Mouse (Mus musculus) MEL-GATA-1-ER (cell line): ENCODE measurements around the gene Nlgn1.
"Not testable (repeated sequence)": the region's sequence is repeated elsewhere in the genome, so short reads cannot be mapped to it uniquely, and the experiment has no call there.

Experiments used
- DNase-seq: peaks from one replicate; pipeline ENCODE4 v3.0.0-alpha.2; 2012; ENCODE audit warnings: low read depth; ENCODE audit errors: extremely low read depth

The Nlgn1 gene

DNA sequence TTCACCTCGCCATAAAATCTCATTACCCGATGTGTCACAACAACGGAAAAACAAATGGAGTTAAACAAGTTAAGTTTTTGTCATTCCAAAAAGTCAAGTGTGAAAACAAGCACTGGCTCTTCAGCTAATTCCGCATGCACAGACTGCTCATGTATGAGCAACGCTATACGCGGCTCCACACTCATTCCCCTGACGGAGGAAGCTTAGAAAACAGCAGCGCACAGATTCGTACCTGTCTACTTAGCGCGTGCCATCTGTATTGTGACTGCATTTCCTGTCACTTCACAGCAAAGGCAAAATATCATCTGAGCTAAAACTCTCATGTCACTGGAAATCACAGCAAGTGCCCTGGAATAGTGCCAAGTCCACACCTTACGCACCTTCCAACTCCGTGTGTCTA is 674.3 kb downstream of the Nlgn1 start:
- no peak for DNase-seq

DNA sequence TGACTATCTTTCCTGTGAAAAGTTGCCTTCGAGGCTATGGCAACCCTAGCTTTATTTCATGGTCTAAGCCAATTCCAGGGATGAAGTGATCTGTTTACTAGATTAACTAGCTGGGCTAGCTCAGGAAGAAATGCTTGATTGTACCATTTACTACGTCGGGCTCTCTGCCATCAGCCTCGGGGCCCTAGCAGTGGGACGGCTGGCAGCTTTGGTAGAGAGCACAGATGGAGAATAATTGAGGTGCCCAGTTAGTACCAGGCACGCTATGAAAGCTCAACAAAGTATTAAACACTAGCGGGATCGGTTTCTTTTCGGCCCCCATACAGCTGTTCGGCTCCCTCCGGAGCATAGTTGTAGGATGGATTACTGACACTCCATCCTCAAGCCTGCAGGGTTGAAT is 675.2 kb downstream of the Nlgn1 start:
- no peak for DNase-seq

DNA sequence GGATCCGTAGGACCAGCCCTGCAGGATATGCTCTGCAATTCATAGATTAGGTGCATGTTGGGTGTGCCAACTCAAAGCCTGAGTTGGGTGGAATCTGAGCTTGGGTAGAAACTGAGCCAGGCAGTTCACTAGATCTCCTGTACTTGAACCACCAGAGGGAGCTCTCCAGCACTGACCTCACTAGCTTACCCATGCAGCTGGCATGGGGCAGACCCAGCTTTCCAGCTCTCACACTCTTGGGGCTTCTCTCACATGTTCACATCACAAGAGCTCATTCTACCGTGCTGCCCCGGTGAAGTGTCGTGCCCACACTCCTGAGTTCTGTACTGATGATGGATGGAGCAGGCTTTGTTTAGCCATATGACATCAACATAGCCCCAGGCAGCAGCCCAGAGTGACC is 679.2 kb downstream of the Nlgn1 start:
- peak; percentile 13 for DNase-seq

DNA sequence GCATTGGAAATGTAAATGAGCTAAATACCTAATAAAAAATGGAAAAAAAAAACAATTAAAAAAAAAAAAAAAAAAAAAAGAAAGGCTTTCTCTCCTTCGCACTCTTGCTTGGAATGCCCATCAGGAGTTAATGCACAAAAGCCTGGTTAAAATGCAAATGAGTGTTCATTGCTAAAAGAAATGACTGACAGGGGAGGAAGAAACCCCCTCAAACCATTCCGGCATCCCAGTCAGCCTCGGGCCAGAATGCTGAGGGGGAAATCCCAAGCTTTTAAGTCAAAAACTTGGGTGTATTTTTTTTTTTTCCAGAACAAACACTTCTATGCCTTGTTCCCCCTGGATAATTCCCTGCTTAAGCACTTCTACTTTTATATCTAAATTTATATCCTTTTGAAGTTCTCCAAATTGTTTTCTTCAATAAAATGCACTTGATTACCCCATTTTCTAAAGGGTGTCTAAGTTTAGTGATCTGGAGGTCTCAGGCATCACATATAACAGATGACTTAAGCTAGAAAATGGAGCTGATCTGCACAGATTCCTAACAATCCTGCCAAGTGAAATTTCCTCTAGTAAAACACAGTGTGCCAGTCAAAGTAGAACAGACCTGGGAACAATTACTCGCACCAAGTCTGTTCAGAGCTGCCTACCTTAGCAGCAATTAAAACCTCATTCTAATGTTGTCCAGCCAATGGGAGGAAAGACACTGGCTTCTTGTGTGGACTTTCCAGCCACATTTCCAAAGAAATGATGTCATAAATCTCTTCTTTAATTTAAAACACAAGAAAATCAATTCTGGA is 686.2 kb downstream of the Nlgn1 start:
- no peak for DNase-seq

DNA sequence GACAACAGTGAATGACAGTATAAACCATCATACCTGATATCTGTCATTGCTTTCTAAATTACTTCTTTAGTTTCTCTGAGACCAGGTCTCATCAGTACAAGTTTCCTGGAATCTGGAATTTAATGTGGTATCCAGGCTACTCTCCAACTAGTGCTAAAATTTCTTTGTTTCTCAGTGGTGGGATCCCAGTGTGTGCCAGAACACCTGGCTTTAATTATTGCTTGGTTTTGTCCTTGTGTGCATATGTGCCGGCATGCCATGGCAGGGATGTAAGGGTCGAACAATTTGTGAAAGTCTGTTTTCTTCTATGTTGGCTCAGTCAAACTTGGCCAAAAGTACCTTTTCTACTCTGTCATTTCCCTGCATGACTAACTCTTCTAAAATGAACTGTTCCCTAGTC is 703.1 kb downstream of the Nlgn1 start:
- no peak for DNase-seq

DNA sequence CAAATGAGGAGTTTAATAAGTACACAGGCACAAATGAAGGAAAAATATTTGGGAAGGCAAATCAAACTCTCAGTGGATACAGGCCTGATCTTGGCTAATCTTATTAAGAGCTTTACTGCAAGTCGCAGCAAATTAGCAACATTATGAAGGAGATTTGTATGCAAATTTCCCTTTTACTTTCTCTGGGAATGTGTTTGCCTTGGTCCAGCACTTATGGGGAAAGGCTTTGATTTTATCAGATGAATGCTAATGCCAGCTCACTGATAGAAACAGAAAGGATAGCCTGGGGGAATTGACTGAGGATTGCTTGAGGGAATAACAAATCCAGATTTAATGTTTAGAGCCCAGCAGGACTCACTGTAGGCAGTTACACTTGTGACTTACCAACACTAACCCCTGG is 725.7 kb downstream of the Nlgn1 start:
- no peak for DNase-seq

DNA sequence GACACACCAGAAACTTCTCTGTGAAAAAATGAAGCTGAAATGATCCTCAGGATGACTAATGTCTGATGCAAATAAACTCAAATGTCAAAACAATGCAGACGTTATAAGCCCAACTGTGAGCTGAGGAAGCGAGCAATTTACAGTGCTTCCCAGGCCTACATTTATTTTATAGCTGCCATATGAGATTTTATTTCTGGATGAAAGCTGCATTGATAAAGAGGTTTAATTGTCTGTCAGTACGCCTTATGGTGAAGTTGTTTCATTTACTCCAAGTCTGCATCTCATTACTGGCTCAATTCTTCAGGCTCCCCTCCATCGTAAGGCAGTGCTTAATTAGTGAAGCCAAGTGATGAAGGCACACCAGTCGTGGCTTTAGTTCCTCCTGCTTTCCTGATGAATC is 734.7 kb downstream of the Nlgn1 start:
- no peak for DNase-seq

DNA sequence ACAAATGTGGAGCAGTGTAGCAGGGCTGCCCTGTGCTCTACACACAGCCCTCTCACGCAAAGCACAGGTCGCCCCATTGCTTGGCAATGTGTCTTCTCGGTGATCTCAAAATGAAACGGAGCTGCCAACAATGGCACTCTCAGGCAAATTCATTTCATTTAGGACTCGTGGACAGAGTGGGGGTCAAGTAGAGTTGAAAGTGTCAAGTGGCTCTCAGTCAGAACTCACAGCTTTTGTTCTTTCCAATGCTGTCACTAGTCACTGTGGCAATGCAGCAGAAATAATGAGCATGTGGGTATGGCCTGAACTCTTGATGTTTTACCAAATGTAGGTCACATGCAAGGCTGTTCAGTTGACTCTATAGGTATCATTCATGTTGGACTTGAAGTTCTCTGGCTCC is 756.7 kb downstream of the Nlgn1 start:
- DNase-seq = no peak

DNA sequence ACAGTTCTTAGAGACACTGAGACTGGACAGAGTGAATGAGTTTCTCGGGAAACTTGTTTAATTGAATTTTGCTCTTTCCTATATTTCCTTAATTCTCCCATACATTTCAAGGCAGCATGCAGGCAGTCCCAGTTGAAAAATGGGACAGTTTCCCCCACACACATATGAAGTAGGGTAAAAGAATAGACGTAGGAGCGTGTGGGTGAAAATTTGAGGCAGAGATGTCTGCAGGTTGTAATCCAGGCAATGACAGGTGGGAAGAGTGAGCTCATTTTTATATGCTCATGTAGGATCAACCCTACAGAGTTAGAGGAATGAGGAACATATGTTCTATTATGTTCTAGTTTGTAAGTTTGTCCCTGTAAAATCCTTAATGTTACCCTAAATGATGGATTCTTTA is 757.4 kb downstream of the Nlgn1 start:
- no peak for DNase-seq

DNA sequence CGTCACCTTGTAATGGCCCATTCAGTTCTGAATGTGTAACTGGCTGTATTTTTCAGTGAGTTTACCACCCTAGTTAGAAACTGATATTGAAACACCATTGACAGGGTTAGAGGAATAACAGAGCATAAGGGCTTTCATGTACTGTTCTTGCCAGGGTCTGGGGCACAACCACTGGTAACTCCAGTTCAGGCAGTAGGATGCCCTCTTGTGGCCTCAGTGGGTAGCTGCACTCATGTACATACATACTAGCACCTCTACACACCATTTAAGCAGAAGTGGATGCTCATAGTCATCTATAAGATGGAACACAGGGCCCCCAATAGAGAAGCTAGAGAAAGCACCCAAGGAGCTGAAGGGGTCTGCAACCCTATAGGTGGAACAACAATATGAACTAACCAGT is 773.7 kb downstream of the Nlgn1 start:
- DNase-seq = peak; percentile 4

DNA sequence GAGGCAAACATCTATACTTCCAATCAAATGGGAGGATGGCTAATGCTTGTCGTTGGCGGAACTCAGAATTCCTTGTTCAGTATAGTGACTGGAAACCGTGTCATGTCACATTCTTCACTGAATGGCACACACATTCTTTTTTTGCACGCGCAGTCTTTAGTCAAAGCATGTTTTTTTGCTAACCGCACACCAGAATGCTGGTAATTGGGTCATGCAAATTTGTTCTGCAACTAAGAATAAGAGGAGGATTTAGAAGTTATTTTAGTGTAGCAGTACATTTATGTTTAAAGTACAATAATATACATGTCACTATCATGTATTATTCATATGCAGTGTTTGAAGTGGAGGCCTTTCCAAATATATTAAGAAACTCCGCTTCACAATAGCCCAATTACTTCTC is 783.2 kb downstream of the Nlgn1 start:
- DNase-seq = not testable (repeated sequence)

DNA sequence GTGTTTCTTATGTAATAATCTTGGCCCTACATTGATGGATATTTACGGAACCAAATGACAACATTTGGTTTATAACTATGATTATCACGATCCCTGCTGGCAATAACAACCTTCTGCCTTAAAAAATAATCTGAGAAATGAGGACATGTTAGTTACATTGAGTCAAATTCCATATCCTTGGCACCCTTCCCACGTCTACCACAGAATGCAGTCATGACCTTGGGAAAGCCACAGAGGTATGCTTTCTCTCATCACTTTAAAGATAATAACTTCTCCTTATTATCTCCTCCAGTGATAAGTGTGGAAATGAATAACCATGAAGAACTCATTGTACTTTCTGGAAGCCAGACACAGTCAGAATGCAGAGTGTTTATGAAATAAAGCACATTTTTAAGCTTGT is 808.0 kb downstream of the Nlgn1 start:
- DNase-seq = not testable (repeated sequence)

DNA sequence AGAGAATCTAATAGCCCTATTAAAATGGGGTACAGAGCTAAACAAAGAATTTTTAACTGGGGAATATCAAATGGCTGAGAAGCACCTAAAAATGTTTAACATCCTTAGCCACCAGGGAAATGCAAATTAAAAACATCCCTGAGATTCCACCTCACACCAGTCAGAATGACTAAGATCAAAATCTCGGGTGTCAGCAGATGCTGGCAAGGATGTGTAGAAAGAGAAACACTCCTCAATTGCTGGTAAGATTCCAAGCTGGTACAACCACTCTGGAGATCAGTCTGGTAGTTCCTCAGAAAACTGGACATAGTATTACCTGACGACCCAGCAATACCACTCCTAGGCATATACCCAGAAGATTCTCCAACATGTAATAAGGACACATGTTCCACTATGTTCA is 869.2 kb downstream of the Nlgn1 start:
- no peak for DNase-seq

DNA sequence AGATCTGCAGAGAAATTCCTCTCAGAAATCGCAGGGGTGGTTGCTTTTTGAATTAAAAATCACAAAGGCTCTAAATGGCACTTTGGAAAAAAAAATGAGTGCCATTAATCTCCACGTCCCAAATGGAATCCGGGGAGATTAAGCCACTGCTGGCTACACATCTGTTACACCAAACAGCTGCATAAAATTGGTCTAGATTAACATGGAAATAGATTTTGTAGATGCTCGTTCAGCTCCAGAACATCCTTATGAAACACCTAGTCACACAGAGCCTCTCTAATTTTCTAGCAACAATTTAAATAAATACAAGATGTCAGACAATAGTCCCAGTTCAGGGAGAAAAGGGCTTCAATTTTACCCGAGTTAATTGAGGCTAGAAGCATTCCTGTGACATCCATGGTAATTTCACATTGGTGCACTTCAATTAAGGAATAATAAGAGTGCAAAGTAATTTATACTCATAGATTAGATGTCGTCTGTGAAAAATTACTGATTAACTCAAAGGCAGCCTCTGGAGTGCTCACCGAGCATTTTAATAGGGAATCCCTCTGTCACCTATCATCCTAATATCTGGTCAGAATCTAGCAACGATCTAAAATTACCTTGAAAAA is 875.9 kb downstream of the Nlgn1 start:
- no peak for DNase-seq

DNA sequence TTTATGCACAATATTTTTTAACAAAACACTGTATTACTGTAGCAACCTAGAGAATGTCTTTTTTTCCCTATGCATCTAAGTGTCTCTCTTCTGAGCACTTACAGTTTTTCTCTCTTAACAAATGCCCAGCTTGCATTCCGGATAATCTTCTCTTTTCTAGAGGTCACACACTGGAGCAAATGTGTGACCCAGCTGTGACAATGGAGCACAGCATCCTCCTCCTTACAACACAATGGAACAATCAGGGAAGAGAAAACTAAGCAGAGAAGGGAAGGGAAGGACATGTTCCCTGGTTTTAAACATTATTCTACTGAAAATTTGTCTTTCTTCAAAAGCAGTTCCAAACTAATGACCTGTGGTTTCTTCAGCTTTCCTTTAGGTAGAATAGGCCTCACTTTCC is 879.9 kb downstream of the Nlgn1 start:
- no peak for DNase-seq

DNA sequence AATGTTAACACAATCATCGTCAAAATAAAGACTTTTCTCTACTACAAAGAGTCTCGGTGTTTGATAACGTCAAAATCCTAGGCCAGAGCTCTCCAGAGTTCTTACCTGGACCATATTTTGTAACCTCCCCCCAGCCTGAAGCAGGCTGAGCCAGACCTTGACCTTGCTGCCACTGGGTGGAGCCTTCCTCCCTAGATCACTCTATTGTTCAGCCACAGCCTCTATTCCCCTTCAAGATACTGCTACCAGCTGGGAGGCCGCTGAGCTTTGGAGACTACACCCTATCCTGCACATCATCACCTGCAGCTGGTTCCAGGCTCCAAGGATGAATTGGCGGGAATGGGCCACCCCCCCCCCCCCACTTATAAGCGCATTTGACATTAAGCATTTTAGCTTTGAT is 881.8 kb downstream of the Nlgn1 start:
- no peak for DNase-seq

DNA sequence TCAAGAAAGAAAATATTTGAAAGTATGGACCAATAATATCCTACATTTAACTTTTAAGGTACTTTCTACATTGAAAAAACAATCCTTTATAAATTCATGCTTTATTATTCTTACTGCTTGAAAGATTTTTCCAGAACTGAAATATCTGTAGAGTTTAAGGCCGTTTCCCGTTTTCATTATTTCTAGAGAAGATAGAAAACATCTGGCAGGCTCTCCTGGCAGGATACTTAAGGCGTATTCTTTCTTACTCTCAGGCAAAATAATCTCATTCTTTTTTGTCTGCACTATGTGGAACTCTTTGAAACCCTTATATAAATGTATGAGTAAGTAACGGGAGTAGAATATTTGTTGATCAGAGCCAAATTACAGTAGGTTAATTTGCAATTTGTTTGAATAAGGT is 882.9 kb downstream of the Nlgn1 start:
- DNase-seq = no peak

DNA sequence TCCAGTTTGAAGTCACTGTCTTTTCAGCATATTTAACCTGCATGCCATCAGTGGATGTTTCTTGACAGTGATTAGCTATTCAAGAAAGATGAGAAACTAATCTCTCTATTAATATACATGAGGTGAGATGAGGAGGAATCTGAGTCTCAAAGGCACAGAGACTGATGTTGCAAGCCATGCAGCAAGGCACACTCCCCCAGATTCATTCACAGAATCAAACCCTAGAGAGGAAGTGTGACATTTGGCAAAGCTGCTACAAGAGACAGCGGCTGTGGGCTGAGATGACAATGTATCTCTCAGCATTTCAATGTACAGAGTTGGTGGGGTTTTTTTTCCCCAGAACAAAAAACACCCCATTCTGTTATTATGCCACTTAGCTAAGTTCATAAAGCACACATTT is 885.1 kb downstream of the Nlgn1 start:
- no peak for DNase-seq

DNA sequence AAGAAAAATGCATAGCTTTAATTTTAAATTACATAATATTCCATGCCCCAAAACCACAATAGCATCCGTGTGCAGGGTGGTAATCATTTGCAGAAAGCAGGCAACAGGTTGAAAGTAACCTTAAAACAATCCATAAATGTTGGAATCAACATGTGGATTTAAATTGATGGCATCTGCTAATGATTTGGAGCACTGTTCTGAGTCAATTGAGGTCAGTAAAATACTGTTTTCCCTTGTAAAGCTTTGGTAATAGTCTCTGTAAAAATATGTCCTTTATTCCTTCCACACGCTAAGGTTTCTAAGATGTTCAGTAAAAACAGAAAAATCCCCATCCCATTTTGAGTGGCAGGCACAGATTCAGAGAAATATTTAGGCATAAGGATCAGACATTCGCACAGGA is 888.6 kb downstream of the Nlgn1 start:
- DNase-seq = no peak

DNA sequence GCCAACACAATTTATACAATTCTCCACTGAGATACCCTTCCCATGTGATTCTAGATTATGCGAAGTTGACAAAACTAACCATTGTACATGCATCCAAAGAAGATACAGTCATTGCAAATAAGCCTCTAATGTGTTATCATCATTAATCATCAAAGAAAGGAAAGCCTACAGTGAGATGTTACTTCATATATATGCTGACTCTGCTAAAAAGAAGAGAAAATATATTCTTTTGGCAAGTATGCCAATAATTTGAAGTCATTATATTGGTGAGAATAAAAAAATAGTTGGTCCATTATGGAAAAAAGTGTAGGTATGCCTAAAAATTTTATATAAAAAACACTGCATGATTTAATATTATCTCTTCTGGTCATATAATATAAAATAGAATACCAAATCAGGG is 889.6 kb downstream of the Nlgn1 start:
- no peak for DNase-seq

DNA sequence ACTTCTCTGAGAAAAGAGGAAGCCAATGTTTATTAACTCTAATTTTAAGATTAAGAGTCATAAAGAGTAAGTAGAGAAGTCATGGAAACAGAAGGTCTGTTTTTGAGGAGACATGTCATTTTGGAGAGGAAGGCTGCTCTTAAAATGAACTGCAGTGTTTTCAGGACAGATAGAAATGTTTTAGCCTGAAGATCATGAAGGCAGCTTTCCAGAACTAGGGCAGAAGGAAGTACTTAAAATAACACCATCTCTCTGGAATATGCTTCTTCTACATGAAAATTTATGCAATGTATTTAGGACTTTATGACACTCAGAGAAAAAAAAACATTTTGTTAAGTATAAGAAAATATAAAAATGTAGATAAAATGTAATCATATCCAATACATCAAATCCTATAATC is 905.3 kb downstream of the Nlgn1 start:
- no peak for DNase-seq

DNA sequence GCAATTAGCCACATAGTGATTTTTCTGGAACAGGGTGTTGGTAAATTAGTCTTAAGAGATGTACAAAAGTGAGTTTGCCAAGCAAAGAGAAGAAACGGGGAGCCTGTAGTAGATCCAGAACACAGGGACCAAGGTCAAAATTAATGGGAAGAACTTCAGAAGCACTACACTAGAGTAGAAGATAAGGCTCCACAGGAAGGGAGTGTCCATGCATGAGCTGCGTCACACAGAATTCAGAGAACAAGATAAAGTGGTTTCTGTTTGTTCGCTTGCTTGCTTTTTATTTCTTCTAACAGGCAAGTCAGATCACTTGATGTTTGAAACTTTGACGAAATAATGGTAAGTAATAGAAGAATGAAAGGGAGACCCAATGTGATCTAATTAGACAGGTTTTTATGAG is 920.3 kb downstream of the Nlgn1 start:
- DNase-seq = peak; percentile 70
